Mouse (Mus musculus) heart, embryonic 12.5 days (tissue): ENCODE measurements at regions not wholly inside any gene's neighbourhood (a gene's known extent, or its start where the extent isn't known, plus 50 kb on each side); places are given as distances from the start of the nearest gene placed in this dataset.

Experiments
- ATAC-seq: fragments of 200-750 bp; cut with Nextera tagmentation; 2 replicates; pipeline ENCODE4 v1.8.0; 2017; ENCODE audit warnings: moderate TSS enrichment, moderate library complexity; ENCODE audit not compliant: insufficient number of reproducible peaks, low FRiP score
- H3K27ac ChIP-seq: fragments of 300-500 bp; sonication (generic); 2 replicates; pipeline ENCODE4 v1.5.1; 2016; ENCODE audit warnings: mild to moderate bottlenecking, moderate library complexity; ENCODE audit not compliant: poor library complexity, severe bottlenecking
- H3K27me3 ChIP-seq: fragments of 300-500 bp; sonication (generic); replicated peaks from 2 replicates; pipeline ENCODE4 v1.6.1; 2016; ENCODE audit warnings: mild to moderate bottlenecking, moderate library complexity
- H3K36me3 ChIP-seq: fragments of 300-500 bp; sonication (generic); 2 replicates; pipeline ENCODE4 v1.6.1; 2016; ENCODE audit warnings: mild to moderate bottlenecking, moderate library complexity
- H3K4me1 ChIP-seq: fragments of 300-500 bp; sonication (generic); replicated peaks from 2 replicates; pipeline ENCODE4 v1.6.1; 2016; ENCODE audit warnings: mild to moderate bottlenecking
- H3K4me2 ChIP-seq: fragments of 300-500 bp; sonication (generic); 2 replicates; pipeline ENCODE4 v1.6.1; 2016; ENCODE audit warnings: mild to moderate bottlenecking, moderate library complexity
- H3K4me3 ChIP-seq: fragments of 300-500 bp; sonication (generic); 2 replicates; pipeline ENCODE4 v1.5.1; 2016; ENCODE audit warnings: mild to moderate bottlenecking
- H3K9ac ChIP-seq: fragments of 300-500 bp; sonication (generic); 2 replicates; pipeline ENCODE4 v1.6.1; 2016; ENCODE audit warnings: mild to moderate bottlenecking, moderate library complexity
- H3K9me3 ChIP-seq: fragments of 300-500 bp; sonication (generic); replicated peaks from 2 replicates; pipeline ENCODE4 v1.6.1; 2016; ENCODE audit warnings: mild to moderate bottlenecking, moderate library complexity
- WGBS: fragments of 180-500 bp; shearing (Covaris S2); methylation state at CpG from one replicate; pipeline ENCODE4 v1.1.7; 2016; 5-methylcytosine and 5-hydroxymethylcytosine counted together

GRCm38 (mm10) chr13:99814801-99815200, 86.1 kb downstream of the Cartpt start:
- WGBS: 74% methylated on average over 2 of the region's 2 CpGs
- H3K4me2 ChIP-seq: no peak overlapping the region
- H3K4me1 ChIP-seq: peaks cover 18% of the 10 kb centered on the region
- H3K27ac ChIP-seq: no peak overlapping the region
- no peaks in the 10 kb centered on the region for H3K27me3 ChIP-seq
- H3K9ac ChIP-seq: no peak overlapping the region
- H3K9me3 ChIP-seq: peaks cover 4% of the 10 kb centered on the region; the same call in 1 of the 2 replicates
- no peaks in the 10 kb centered on the region for H3K36me3 ChIP-seq
- ATAC-seq: no peak
- H3K4me3 ChIP-seq: no peak overlapping the region

GRCm38 (mm10) chr13:99814033-99814556, 86.8 kb downstream of the Cartpt start:
- Histone ChIP-seq H3K4me2 (no peak overlapping the region), H3K9me3 (peaks cover 4% of the 10 kb centered on the region; the same call in 1 of the 2 replicates), H3K36me3 (no peaks in the 10 kb centered on the region), H3K9ac (no peak overlapping the region), H3K4me3 (no peak overlapping the region), H3K27me3 (no peaks in the 10 kb centered on the region), H3K4me1 (peaks cover 18% of the 10 kb centered on the region), H3K27ac (no peak overlapping the region)
- ATAC-seq: no peak
- 14% methylated on average over 6 of the region's 6 CpGs for WGBS

- H3K27ac ChIP-seq: no peak overlapping the region
- no peaks in the 10 kb centered on the region for H3K9me3 ChIP-seq
- H3K9ac ChIP-seq: no peak overlapping the region
- H3K4me2 ChIP-seq: no peak overlapping the region
- H3K4me1 ChIP-seq: peaks cover 24% of the 10 kb centered on the region
- no peaks in the 10 kb centered on the region for H3K36me3 ChIP-seq
- 50% methylated on average over 6 of the region's 6 CpGs for WGBS
- ATAC-seq: no peak
- H3K4me3 ChIP-seq: no peak overlapping the region
- no peaks in the 10 kb centered on the region for H3K27me3 ChIP-seq
Observed at GRCm38 (mm10) chr13:99794448-99794847, 106.4 kb downstream of the Cartpt start.

- peaks cover 24% of the 10 kb centered on the region for H3K4me1 ChIP-seq
- ATAC-seq: no peak
- 0 out of 2 replicates have a peak overlapping the region, but pooled peaks have one; percentile 4 for H3K4me2 ChIP-seq
- WGBS: 31% methylated on average over 7 of the region's 7 CpGs
- no peak overlapping the region for H3K4me3 ChIP-seq
- H3K27me3 ChIP-seq: no peaks in the 10 kb centered on the region
- no peaks in the 10 kb centered on the region for H3K9me3 ChIP-seq
- no peaks in the 10 kb centered on the region for H3K36me3 ChIP-seq
- H3K27ac ChIP-seq: peak overlapping the region; percentile 49
- H3K9ac ChIP-seq: no peak overlapping the region
Observed at GRCm38 (mm10) chr13:99793786-99794435, 107.0 kb downstream of the Cartpt start.

- 62% methylated on average over 6 of the region's 6 CpGs for WGBS
- Histone ChIP-seq H3K9me3 (no peaks in the 10 kb centered on the region), H3K4me2 (no peak overlapping the region), H3K36me3 (no peaks in the 10 kb centered on the region), H3K4me1 (peaks cover 24% of the 10 kb centered on the region), H3K27ac (no peak overlapping the region), H3K9ac (no peak overlapping the region), H3K4me3 (no peak overlapping the region), H3K27me3 (no peaks in the 10 kb centered on the region)
- no peak for ATAC-seq
Observed at GRCm38 (mm10) chr13:99793001-99793400, 107.9 kb downstream of the Cartpt start.

GRCm38 (mm10) chr13:99790951-99791350, 109.9 kb downstream of the Cartpt start:
- H3K27ac ChIP-seq: no peak overlapping the region
- ATAC-seq: no peak
- H3K27me3 ChIP-seq: no peaks in the 10 kb centered on the region
- no peak overlapping the region for H3K4me3 ChIP-seq
- no peak overlapping the region for H3K9ac ChIP-seq
- no peaks in the 10 kb centered on the region for H3K36me3 ChIP-seq
- no peak overlapping the region for H3K4me2 ChIP-seq
- H3K9me3 ChIP-seq: no peaks in the 10 kb centered on the region
- H3K4me1 ChIP-seq: peaks cover 24% of the 10 kb centered on the region
- WGBS: 89% methylated on average over 5 of the region's 5 CpGs

GRCm38 (mm10) chr13:99787760-99788159, 113.1 kb downstream of the Cartpt start:
- WGBS: 65% methylated on average over 4 of the region's 4 CpGs
- Histone ChIP-seq H3K4me2 (no peak overlapping the region), H3K36me3 (no peaks in the 10 kb centered on the region), H3K9me3 (no peaks in the 10 kb centered on the region), H3K27ac (no peak overlapping the region), H3K4me1 (peaks cover 5% of the 10 kb centered on the region), H3K4me3 (no peak overlapping the region), H3K9ac (no peak overlapping the region), H3K27me3 (no peaks in the 10 kb centered on the region)
- no peak for ATAC-seq

GRCm38 (mm10) chr13:99785427-99785826, 115.5 kb downstream of the Cartpt start:
- Histone ChIP-seq H3K36me3 (no peaks in the 10 kb centered on the region), H3K9ac (no peak overlapping the region), H3K4me3 (no peak overlapping the region), H3K27ac (no peak overlapping the region), H3K9me3 (no peaks in the 10 kb centered on the region), H3K27me3 (no peaks in the 10 kb centered on the region), H3K4me2 (no peak overlapping the region), H3K4me1 (peaks cover 12% of the 10 kb centered on the region; the same call in 1 of the 2 replicates)
- ATAC-seq: no peak
- WGBS: 82% methylated on average over 4 of the region's 4 CpGs

- ATAC-seq: no peak
- peaks cover 12% of the 10 kb centered on the region; the same call in 1 of the 2 replicates for H3K4me1 ChIP-seq
- no peak overlapping the region for H3K27ac ChIP-seq
- H3K4me3 ChIP-seq: no peak overlapping the region
- WGBS: 82% methylated on average over 2 of the region's 2 CpGs
- H3K9ac ChIP-seq: no peak overlapping the region
- H3K4me2 ChIP-seq: no peak overlapping the region
- no peaks in the 10 kb centered on the region for H3K9me3 ChIP-seq
- H3K36me3 ChIP-seq: no peaks in the 10 kb centered on the region
- no peaks in the 10 kb centered on the region for H3K27me3 ChIP-seq
Observed at GRCm38 (mm10) chr13:99784314-99784713, 116.6 kb downstream of the Cartpt start.

GRCm38 (mm10) chr13:99782883-99783721, 117.8 kb downstream of the Cartpt start:
- H3K27me3 ChIP-seq: no peaks in the 10 kb centered on the region
- no peaks in the 10 kb centered on the region for H3K36me3 ChIP-seq
- H3K27ac ChIP-seq: no peak overlapping the region
- WGBS: 66% methylated on average over 15 of the region's 15 CpGs
- no peak overlapping the region for H3K4me2 ChIP-seq
- no peaks in the 10 kb centered on the region for H3K9me3 ChIP-seq
- ATAC-seq: no peak
- H3K4me3 ChIP-seq: no peak overlapping the region
- H3K9ac ChIP-seq: no peak overlapping the region
- H3K4me1 ChIP-seq: peaks cover 12% of the 10 kb centered on the region; the same call in 1 of the 2 replicates

- no peak overlapping the region for H3K4me2 ChIP-seq
- no peaks in the 10 kb centered on the region for H3K9me3 ChIP-seq
- H3K36me3 ChIP-seq: no peaks in the 10 kb centered on the region
- no peak overlapping the region for H3K4me3 ChIP-seq
- 58% methylated on average over 4 of the region's 4 CpGs for WGBS
- no peak for ATAC-seq
- no peaks in the 10 kb centered on the region for H3K27me3 ChIP-seq
- no peak overlapping the region for H3K9ac ChIP-seq
- peaks cover 18% of the 10 kb centered on the region for H3K4me1 ChIP-seq
- H3K27ac ChIP-seq: no peak overlapping the region
Observed at GRCm38 (mm10) chr13:99781616-99782015, 119.3 kb downstream of the Cartpt start.
